Mouse (Mus musculus): Measurements from ENCODE around the gene Mrps26. TPM values are rescaled to one million over a fixed set of nuclear protein-coding genes. Genes with fewer than 3 reads are reported as not detected.
"Not testable (repeated sequence)": the region's sequence is repeated elsewhere in the genome, so short reads cannot be mapped to it uniquely, and the experiment has no call there.

The Mrps26 gene
- 71.8 and 72.3 TPM in 2 replicates for polyA plus RNA-seq (2015; fragmentation: Nextera tagmentation; extraction: Ambion mirVana)

- H3K4me2 ChIP-seq, result peak within 1 kb of the TSS; percentile 81
- peak within 1 kb of the TSS; percentile 84 for H3K4me3 ChIP-seq
- ATAC-seq (ENCODE audit: extremely low read depth, insufficient number of reproducible peaks, low FRiP score, low TSS enrichment), result peak; percentile 94
- no peaks in the 10 kb centered on the region for H3K9me3 ChIP-seq
- peak within 1 kb of the TSS; percentile 95 for H3K9ac ChIP-seq
- H3K4me1 ChIP-seq, result peaks cover 17% of the 10 kb centered on the region
- under 1% methylated on average over 61 of the region's 61 CpGs for WGBS
- peaks cover 34% of the 10 kb centered on the region for H3K36me3 ChIP-seq
- H3K27ac ChIP-seq (replicated peaks), result peak within 1 kb of the TSS; percentile 83
- no peaks in the 10 kb centered on the region for H3K27me3 ChIP-seq (replicated peaks)
These were observed at the start of gene Mrps26 for GRCm38 (mm10) chr2:130563212-130564055. Gene Mrps26 (plus strand): TSS chr2:130563742.

DNA sequence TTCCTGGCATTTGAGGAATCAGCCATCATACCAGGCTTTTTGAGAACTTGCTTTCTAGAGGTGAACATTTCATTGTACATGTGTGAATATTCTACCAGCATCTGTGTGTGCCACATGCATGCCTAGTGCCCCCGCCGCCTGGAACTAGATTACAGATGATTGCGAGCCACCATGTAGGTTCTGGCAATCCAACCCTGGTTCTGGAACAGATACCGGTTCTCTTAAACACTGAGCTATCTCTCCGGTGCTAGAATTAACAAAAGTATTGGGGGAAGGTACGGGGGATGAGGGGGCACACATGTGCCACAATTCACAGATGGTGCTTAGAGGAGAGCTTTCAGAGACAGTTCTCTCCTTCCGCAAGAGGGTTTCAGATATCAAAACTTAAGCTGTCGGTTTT lies 49.6 kb upstream of the Mrps26 start:
- no peak for ATAC-seq (ENCODE audit: extremely low read depth, insufficient number of reproducible peaks, low FRiP score, low TSS enrichment)
- H3K9ac ChIP-seq, result no peak overlapping the region
- H3K4me3 ChIP-seq, result no peak overlapping the region
- no peak overlapping the region for H3K27ac ChIP-seq (replicated peaks)
- WGBS, result 93% methylated on average over 8 of the region's 8 CpGs
- no peaks in the 10 kb centered on the region for H3K27me3 ChIP-seq (replicated peaks)
- peaks cover 54% of the 10 kb centered on the region for H3K36me3 ChIP-seq
- no peaks in the 10 kb centered on the region for H3K4me1 ChIP-seq
- H3K4me2 ChIP-seq, result no peak overlapping the region
- H3K9me3 ChIP-seq, result no peaks in the 10 kb centered on the region

DNA sequence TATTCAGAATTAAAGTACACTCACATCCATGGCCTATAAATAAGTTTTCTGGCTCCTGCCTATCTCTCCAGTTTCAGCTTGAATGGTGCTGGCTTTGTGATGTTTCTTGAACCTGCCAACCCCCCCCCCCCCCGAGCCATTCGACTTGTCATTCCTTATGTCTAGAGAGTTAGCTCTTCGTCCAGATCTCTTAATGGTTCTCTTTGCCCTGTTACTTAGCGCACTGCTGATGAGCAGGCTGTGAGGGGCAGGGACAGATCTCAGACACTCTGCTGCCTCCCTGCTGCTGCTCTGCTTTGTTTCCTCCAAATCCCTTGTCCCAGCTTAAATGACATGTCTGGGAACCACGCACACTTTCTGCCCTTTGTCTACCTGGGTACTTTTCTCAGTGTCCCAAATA lies 47.8 kb upstream of the Mrps26 start:
- WGBS, result 75% methylated on average over 5 of the region's 5 CpGs
- no peak for ATAC-seq (ENCODE audit: extremely low read depth, insufficient number of reproducible peaks, low FRiP score, low TSS enrichment)
- Histone ChIP-seq H3K27ac (replicated peaks) (no peak overlapping the region), H3K4me1 (no peaks in the 10 kb centered on the region), H3K9ac (no peak overlapping the region), H3K4me2 (no peak overlapping the region), H3K9me3 (no peaks in the 10 kb centered on the region), H3K36me3 (peaks cover 56% of the 10 kb centered on the region), H3K27me3 (replicated peaks) (no peaks in the 10 kb centered on the region), H3K4me3 (no peak overlapping the region)

DNA sequence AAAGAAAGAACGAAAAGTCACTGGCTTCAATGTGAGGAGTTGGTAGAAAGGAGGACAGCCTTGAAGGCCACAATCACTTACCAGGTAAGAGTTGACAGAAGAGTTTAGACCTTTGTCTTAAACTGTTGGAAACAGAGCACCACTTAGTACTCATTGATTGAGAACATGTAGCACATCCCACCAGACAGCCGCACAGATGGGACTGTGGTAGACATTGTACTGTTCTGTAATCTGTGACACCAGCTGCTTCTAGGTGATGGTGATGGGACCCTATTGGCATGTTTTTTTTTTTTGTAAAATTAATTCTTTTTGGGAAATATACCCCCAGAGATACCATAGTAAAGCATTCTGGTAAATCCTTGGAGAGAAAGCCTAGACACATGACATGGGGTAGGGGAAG lies 41.6 kb upstream of the Mrps26 start:
- Histone ChIP-seq H3K4me1 (no peaks in the 10 kb centered on the region), H3K27me3 (replicated peaks) (no peaks in the 10 kb centered on the region), H3K4me3 (no peak overlapping the region), H3K36me3 (peaks cover 89% of the 10 kb centered on the region), H3K4me2 (no peak overlapping the region), H3K9ac (no peak overlapping the region), H3K27ac (replicated peaks) (no peak overlapping the region), H3K9me3 (no peaks in the 10 kb centered on the region)
- no peak for ATAC-seq (ENCODE audit: extremely low read depth, insufficient number of reproducible peaks, low FRiP score, low TSS enrichment)
- WGBS, result 95% methylated on average over 2 of the region's 2 CpGs

GRCm38 (mm10) chr2:130525480-130525879 lies 38.1 kb upstream of the Mrps26 start:
- not testable (repeated sequence) for H3K4me1 ChIP-seq
- 83% methylated on average over 4 of the region's 4 CpGs for WGBS

GRCm38 (mm10) chr2:130528457-130528856 lies 35.1 kb upstream of the Mrps26 start:
- H3K27me3 ChIP-seq (replicated peaks), result no peaks in the 10 kb centered on the region
- H3K27ac ChIP-seq (replicated peaks), result no peak overlapping the region
- no peak overlapping the region for H3K4me3 ChIP-seq
- no peak overlapping the region for H3K9ac ChIP-seq
- H3K36me3 ChIP-seq, result peaks cover 80% of the 10 kb centered on the region
- no peaks in the 10 kb centered on the region for H3K9me3 ChIP-seq
- WGBS, result 83% methylated on average over 6 of the region's 6 CpGs
- no peak for ATAC-seq (ENCODE audit: extremely low read depth, insufficient number of reproducible peaks, low FRiP score, low TSS enrichment)
- H3K4me1 ChIP-seq, result peaks cover 5% of the 10 kb centered on the region
- H3K4me2 ChIP-seq, result no peak overlapping the region

More at GRCm38 (mm10) chr2:130525480-130525879, 38.1 kb upstream of the Mrps26 start:
- H3K27ac ChIP-seq (replicated peaks); H3K9ac ChIP-seq; H3K27me3 ChIP-seq (replicated peaks); H3K9me3 ChIP-seq; ATAC-seq (ENCODE audit: extremely low read depth, insufficient number of reproducible peaks, low FRiP score, low TSS enrichment); H3K4me3 ChIP-seq; H3K4me2 ChIP-seq: not testable (repeated sequence)
- peaks cover 87% of the 10 kb centered on the region for H3K36me3 ChIP-seq

GRCm38 (mm10) chr2:130529290-130529689 lies 34.3 kb upstream of the Mrps26 start:
- Histone ChIP-seq H3K4me1 (peaks cover 5% of the 10 kb centered on the region), H3K9ac (no peak overlapping the region), H3K4me3 (no peak overlapping the region), H3K9me3 (no peaks in the 10 kb centered on the region), H3K27me3 (replicated peaks) (no peaks in the 10 kb centered on the region), H3K36me3 (peaks cover 80% of the 10 kb centered on the region), H3K27ac (replicated peaks) (no peak overlapping the region), H3K4me2 (no peak overlapping the region)
- WGBS, result 86% methylated on average over 2 of the region's 2 CpGs
- ATAC-seq (ENCODE audit: extremely low read depth, insufficient number of reproducible peaks, low FRiP score, low TSS enrichment), result no peak

DNA sequence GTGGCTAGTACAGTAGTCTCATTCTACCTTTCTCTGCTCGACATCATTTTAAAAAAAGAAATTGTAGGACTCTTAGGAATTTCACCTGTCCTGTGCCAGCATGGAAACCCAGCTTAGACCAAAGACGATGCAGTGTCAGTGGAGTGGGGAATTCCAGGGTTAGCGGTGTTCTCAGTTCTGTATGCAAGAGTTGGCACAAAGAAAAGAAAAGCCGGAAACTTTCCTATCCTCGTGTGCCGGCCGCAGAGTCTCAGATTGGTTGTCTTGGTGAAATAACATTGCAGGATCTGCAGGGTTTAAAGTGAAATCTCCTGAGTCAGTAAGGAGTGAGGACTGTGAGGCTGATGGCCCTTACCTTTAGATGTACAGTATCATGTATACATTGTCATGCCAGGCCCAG lies 33.6 kb upstream of the Mrps26 start:
- Histone ChIP-seq H3K27ac (replicated peaks) (no peak overlapping the region), H3K4me3 (no peak overlapping the region), H3K9ac (no peak overlapping the region), H3K4me2 (no peak overlapping the region), H3K36me3 (peaks cover 82% of the 10 kb centered on the region), H3K9me3 (no peaks in the 10 kb centered on the region), H3K4me1 (peaks cover 5% of the 10 kb centered on the region), H3K27me3 (replicated peaks) (no peaks in the 10 kb centered on the region)
- 88% methylated on average over 7 of the region's 7 CpGs for WGBS
- no peak for ATAC-seq (ENCODE audit: extremely low read depth, insufficient number of reproducible peaks, low FRiP score, low TSS enrichment)

GRCm38 (mm10) chr2:130532201-130532600 lies 31.3 kb upstream of the Mrps26 start:
- peaks cover 5% of the 10 kb centered on the region for H3K4me1 ChIP-seq
- ATAC-seq (ENCODE audit: extremely low read depth, insufficient number of reproducible peaks, low FRiP score, low TSS enrichment), result no peak
- H3K36me3 ChIP-seq, result peaks cover 82% of the 10 kb centered on the region
- H3K9ac ChIP-seq, result no peak overlapping the region
- no peak overlapping the region for H3K4me3 ChIP-seq
- no peaks in the 10 kb centered on the region for H3K9me3 ChIP-seq
- no peak overlapping the region for H3K27ac ChIP-seq (replicated peaks)
- WGBS, result 82% methylated on average over 2 of the region's 2 CpGs
- no peaks in the 10 kb centered on the region for H3K27me3 ChIP-seq (replicated peaks)
- no peak overlapping the region for H3K4me2 ChIP-seq

- H3K36me3 ChIP-seq, result peaks cover 89% of the 10 kb centered on the region
- H3K4me2 ChIP-seq, result no peak overlapping the region
- no peak overlapping the region for H3K9ac ChIP-seq
- no peak overlapping the region for H3K4me3 ChIP-seq
- ATAC-seq (ENCODE audit: extremely low read depth, insufficient number of reproducible peaks, low FRiP score, low TSS enrichment), result no peak
- H3K27ac ChIP-seq (replicated peaks), result no peak overlapping the region
- H3K27me3 ChIP-seq (replicated peaks), result no peaks in the 10 kb centered on the region
- H3K4me1 ChIP-seq, result no peaks in the 10 kb centered on the region
- no peaks in the 10 kb centered on the region for H3K9me3 ChIP-seq
- WGBS, result 83% methylated on average over 6 of the region's 6 CpGs
These were observed 28.5 kb upstream of the Mrps26 start for GRCm38 (mm10) chr2:130535017-130535416.

- no peak overlapping the region for H3K4me3 ChIP-seq
- no peak overlapping the region for H3K27ac ChIP-seq (replicated peaks)
- no peak overlapping the region for H3K4me2 ChIP-seq
- H3K9me3 ChIP-seq, result no peaks in the 10 kb centered on the region
- H3K4me1 ChIP-seq, result no peaks in the 10 kb centered on the region
- H3K36me3 ChIP-seq, result peaks cover 95% of the 10 kb centered on the region
- no peaks in the 10 kb centered on the region for H3K27me3 ChIP-seq (replicated peaks)
- ATAC-seq (ENCODE audit: extremely low read depth, insufficient number of reproducible peaks, low FRiP score, low TSS enrichment), result no peak
- WGBS, result 72% methylated on average over 3 of the region's 3 CpGs
- no peak overlapping the region for H3K9ac ChIP-seq
These were observed 26.7 kb upstream of the Mrps26 start for GRCm38 (mm10) chr2:130536890-130537289.

Measured in heart, embryonic 13.5 days (tissue).